ENCODE assay signal across 13 mouse cellular contexts in genomic region chr10:127599252-127599651, GRCm38 (mm10). TPM values are rescaled to one million over a fixed set of nuclear protein-coding genes. Genes with fewer than 3 reads are reported as not detected.
DNase-seq lines count a peak whose midpoint lies in the region; ATAC-seq and TF ChIP-seq lines count a peak whose summit lies in the region.
"Had no signal": no experiment of that assay in that cellular context is flagged by ENCODE, and none has a peak within 500 bp of the region (broad histone marks: within the 10 kb centered on the region; RNA-seq: fewer than 3 reads in every experiment).

No protein-coding gene starts in this region.

- ATAC-seq in kidney, embryonic 14.5 days (ENCODE audit: low FRiP score, low TSS enrichment), result no peak
- no peak for ATAC-seq in monocyte, adult 5-6 weeks (replicated peaks; ENCODE audit: insufficient number of reproducible peaks, low FRiP score, low TSS enrichment, poor library complexity, severe bottlenecking)
- ATAC-seq: forebrain, embryonic 16.5 days had no signal

- H3K27ac ChIP-seq in cerebellum, adult 2 months (ENCODE audit: insufficient read depth, low read length), result peak overlapping the region; percentile 63
- peak overlapping the region; percentile 79; the same call in 1 of the 2 replicates for H3K27ac ChIP-seq in kidney, embryonic 14.5 days (ENCODE audit: low read depth, low read length)
- H3K27ac ChIP-seq in testis, adult 2 months (ENCODE audit: control insufficient read depth, insufficient read depth, low read depth, low read length), result peak overlapping the region; percentile 62

- TF ChIP-seq CTCF in cerebellum, adult 2 months (IDR thresholded peaks at IDR 0.05; ENCODE audit: borderline replicate concordance, insufficient read depth, low read depth, low read length), result no peak
- TF ChIP-seq CTCF in testis, adult 2 months (IDR thresholded peaks at IDR 0.05; ENCODE audit: control insufficient read depth, insufficient read depth, insufficient replicate concordance, low read depth, low read length), result no peak

- no peak for TF ChIP-seq POLR2A in cerebellum, adult 2 months (IDR thresholded peaks at IDR 0.05; ENCODE audit: borderline replicate concordance, insufficient read depth, low read length)
- TF ChIP-seq POLR2A in testis, adult 2 months (IDR thresholded peaks at IDR 0.05; ENCODE audit: control insufficient read depth, low read depth, low read length), result no peak

- H3K9ac ChIP-seq in kidney, embryonic 14.5 days (ENCODE audit: low read depth, low read length), result no peak overlapping the region

- WGBS in cerebellum, adult 2 months, result 83% methylated on average over 11 of the region's 11 CpGs
- WGBS in kidney, embryonic 14.5 days, result 81% methylated on average over 11 of the region's 11 CpGs

- no peak for DNase-seq in cerebellum, adult 2 months
- DNase-seq in cerebellum, adult 18-20 months, result no peak
- DNase-seq in kidney, adult 9 months, result no peak
- DNase-seq in testis, postnatal 10 days (ENCODE audit: low spot score), result no peak
- no peak for DNase-seq in adrenal gland, adult 2 months
- DNase-seq: adrenal gland, postnatal 10 days; kidney, adult 18-20 months; midbrain, embryonic 14.5 days had no signal

- H3K27me3 ChIP-seq in cerebellum, adult 2 months (ENCODE audit: control insufficient read depth, insufficient read depth, low read length), result no peaks in the 10 kb centered on the region
- H3K27me3 ChIP-seq in kidney, embryonic 14.5 days (ENCODE audit: control insufficient read depth, insufficient read depth, low read length), result no peaks in the 10 kb centered on the region
- no peaks in the 10 kb centered on the region for H3K27me3 ChIP-seq in testis, adult 2 months (ENCODE audit: control insufficient read depth, insufficient read depth, low read length)

- H3K36me3 ChIP-seq in kidney, embryonic 14.5 days (ENCODE audit: control insufficient read depth, insufficient read depth, low read length), result peaks cover 19% of the 10 kb centered on the region
- no peaks in the 10 kb centered on the region for H3K36me3 ChIP-seq in testis, adult 2 months (ENCODE audit: control insufficient read depth, insufficient read depth, low read length)
- H3K36me3 ChIP-seq: G1E had no signal

- no peak overlapping the region for H3K4me2 ChIP-seq in kidney, embryonic 14.5 days (replicated peaks; ENCODE audit: low read depth, low read length)

- H3K4me1 ChIP-seq in cerebellum, adult 2 months (ENCODE audit: control insufficient read depth, insufficient read depth, low read length), result peaks cover 67% of the 10 kb centered on the region
- peaks cover 65% of the 10 kb centered on the region for H3K4me1 ChIP-seq in kidney, embryonic 14.5 days (ENCODE audit: control insufficient read depth, insufficient read depth, low read length)
- H3K4me1 ChIP-seq in testis, adult 2 months (ENCODE audit: control insufficient read depth, insufficient read depth, low read length), result peaks cover 16% of the 10 kb centered on the region

- H3K4me3 ChIP-seq in cerebellum, adult 2 months (replicated peaks; ENCODE audit: insufficient read depth, low read depth, low read length), result no peak overlapping the region
- H3K4me3 ChIP-seq in kidney, embryonic 14.5 days (ENCODE audit: low read length), result no peak overlapping the region
- H3K4me3 ChIP-seq in testis, adult 2 months (ENCODE audit: control insufficient read depth, low read depth, low read length), result no peak overlapping the region

- no peaks in the 10 kb centered on the region for H3K9me3 ChIP-seq in kidney, embryonic 14.5 days (ENCODE audit: control insufficient read depth, low read length)
- H3K9me3 ChIP-seq: G1E had no signal

RNA-seq across cellular contexts. Expression of gene Lrp1, which starts 21.7 kb away (rescaled TPM):
- 346 and 366 TPM in 2 replicates for polyA plus RNA-seq in cerebellum, adult 2 months (2012; rRNA removed)
- 44.2 and 54.9 TPM in 2 replicates for polyA plus RNA-seq in kidney, embryonic 14.5 days (2014; fragmentation: Nextera tagmentation; extraction: Ambion mirVana)
- 20.8 and 25.9 TPM in 2 replicates for polyA plus RNA-seq in testis, adult 2 months (2012; rRNA removed)
- total RNA-seq in adrenal gland, adult 2 months (2021), result 100 to 1,000 TPM; 138 to 196 TPM
- 197 and 201 TPM in 2 replicates for polyA plus RNA-seq in adrenal gland, adult 2 months (2012; rRNA removed)
- total RNA-seq in monocyte, adult 5-6 weeks (2017), result 147 to 219 TPM (median 171 TPM) in 3 replicates

RNA-seq across cellular contexts. Expression of gene Stat6, which starts 43.5 kb away (rescaled TPM):
- 8.7 TPM in 2 replicates for polyA plus RNA-seq in cerebellum, adult 2 months (2012; rRNA removed)
- polyA plus RNA-seq in kidney, embryonic 14.5 days (2014; fragmentation: Nextera tagmentation; extraction: Ambion mirVana), result 14.0 and 18.9 TPM in 2 replicates
- 3.9 and 5.9 TPM in 2 replicates for polyA plus RNA-seq in testis, adult 2 months (2012; rRNA removed)
- total RNA-seq in adrenal gland, adult 2 months (2021), result 100 to 1,000 TPM in 1 of 2 experiments, 10 to 100 TPM in 1; 88.3 to 109 TPM
- 67.6 and 83.8 TPM in 2 replicates for polyA plus RNA-seq in adrenal gland, adult 2 months (2012; rRNA removed)
- 171 to 211 TPM (median 204 TPM) in 3 replicates for total RNA-seq in monocyte, adult 5-6 weeks (2017)
